Mouse (Mus musculus): ENCODE data around the gene Ibtk.

GRCm38 (mm10) chr9:85673907-85674481, 75.1 kb downstream of the Ibtk start:
- no peak for TF ChIP-seq CHD2 (IDR thresholded peaks at IDR 0.05; ENCODE audit: low read depth, low read length)
- no peak for TF ChIP-seq MAFK (IDR thresholded peaks at IDR 0.05; ENCODE audit: insufficient read depth, low read depth, low read length)
- TF ChIP-seq ZC3H11A (IDR thresholded peaks at IDR 0.05; ENCODE audit: borderline replicate concordance, low read depth, low read length): no peak
- no peak for TF ChIP-seq ZNF384 (IDR thresholded peaks at IDR 0.05; ENCODE audit: low read depth, low read length)
